Mouse (Mus musculus) ovary, adult 2 months (tissue): ENCODE data around the gene Pla2g4d. TPM values are rescaled to one million over a fixed set of nuclear protein-coding genes. Genes with fewer than 3 reads are reported as not detected.

Experiments
- polyA plus RNA-seq: library from polyadenylated mRNA; depleted of rRNA; stranded (reverse); fragments of >200 nt; gene quantifications from 2 replicates; pipeline ENCODE4 v1.2.3, GENCODE M21; 2012; rRNA removed

Gene Pla2g4d
- 0.11 and 0.12 TPM in 2 replicates for polyA plus RNA-seq

DNA sequence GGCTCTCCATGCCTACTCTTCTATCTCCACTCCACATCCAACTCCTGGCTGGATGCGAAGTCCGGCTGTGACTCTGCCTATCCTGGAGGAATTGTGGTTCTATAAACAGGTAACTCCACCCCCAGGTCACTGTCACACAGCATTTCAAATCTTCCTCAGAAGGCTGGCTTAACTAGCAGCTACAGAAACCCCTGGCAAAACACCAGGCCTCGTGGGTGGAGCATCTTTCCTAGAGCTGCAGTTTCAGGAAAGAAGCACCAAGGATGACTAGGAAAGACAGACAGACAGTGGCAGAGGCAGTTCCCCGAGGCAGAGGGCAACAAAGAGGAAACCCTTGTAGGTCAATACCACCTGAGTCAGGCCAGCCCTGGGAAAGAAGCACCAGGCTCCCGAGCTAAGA lies at the start of gene Pla2g4d:
Gene Pla2g4d (minus strand): TSS at position 203 of the 400 bp plus-strand sequence.

DNA sequence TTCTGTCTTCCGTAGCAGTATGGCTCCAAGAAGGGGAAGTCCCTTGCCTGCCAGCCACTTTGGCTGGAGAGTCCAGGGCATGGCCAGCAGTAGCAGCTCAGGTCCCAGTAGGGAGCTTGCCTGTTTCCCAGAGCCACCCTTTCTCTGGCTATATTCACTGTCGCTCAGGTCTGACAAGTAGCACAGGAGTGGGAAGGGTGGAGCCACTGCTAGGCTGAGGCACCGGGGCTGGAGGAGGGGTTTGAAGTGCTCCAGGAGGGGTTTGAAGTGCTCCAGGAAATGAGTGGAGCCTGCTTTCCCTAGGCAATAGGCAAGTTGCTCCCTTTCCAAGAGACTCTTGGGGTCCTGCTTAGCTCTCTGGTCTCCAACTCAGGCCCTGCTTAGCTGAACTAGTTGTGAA lies 25.0 kb upstream of the Pla2g4d start, which contains the start of gene Pla2g4f:
Gene Pla2g4f (minus strand): TSS at position 190 of the 400 bp plus-strand sequence.

DNA sequence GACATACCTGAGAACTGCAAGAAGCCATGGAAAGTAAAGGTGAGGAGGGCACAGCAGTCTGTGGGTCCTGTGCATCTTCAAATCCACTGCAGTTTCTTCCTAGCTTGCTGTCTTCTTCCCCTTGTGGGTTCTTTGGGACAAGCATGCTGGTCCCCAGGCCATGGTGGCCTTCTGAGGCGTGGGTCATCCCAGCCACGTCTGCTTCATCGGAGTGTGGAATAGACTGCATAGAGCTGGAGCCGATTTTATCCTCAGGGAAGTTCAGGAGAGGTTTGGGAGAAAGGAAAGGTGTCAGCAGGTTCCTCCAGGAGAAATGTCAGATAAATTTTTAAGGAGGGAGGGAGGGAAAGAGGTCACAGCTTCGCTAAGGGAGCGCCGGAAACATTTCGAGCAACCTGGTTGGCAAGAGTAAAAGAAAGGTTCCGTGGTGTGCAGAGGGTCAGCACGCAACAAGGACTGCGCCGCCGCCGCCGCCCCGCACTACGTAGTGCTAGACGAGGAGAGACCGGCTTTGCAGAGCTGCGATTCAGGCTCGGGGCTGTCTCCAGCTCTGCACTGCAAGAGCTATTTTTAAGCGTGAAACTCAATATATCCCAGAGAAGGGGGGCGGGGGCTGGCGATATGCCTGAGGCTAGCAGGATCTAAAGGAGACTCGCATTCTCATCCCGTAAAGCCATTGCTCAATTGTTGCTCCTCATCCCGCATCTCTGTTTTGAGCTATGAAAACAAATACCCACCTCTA lies 44.1 kb downstream of the Pla2g4d start, which contains the start of gene Pla2g4e:
Gene Pla2g4e (minus strand): TSS at position 657 of the 742 bp plus-strand sequence.

Other genes with a start within 250 kb of the Pla2g4d start
- gene Ehd4, start 134.6 kb downstream of the Pla2g4d start, polyA plus RNA-seq, result 47.5 and 51.9 TPM in 2 replicates
- gene Pla2g4e, start 43.9 kb downstream of the Pla2g4d start, polyA plus RNA-seq, result 0.36 and 0.40 TPM in 2 replicates
- gene Pla2g4f, start 25.0 kb upstream of the Pla2g4d start, polyA plus RNA-seq, result 0.79 TPM in 2 replicates
- 24.3 and 34.8 TPM in 2 replicates for gene Vps39, start 63.9 kb upstream of the Pla2g4d start, polyA plus RNA-seq
- 13.1 and 21.0 TPM in 2 replicates for gene Ganc, start 114.7 kb upstream of the Pla2g4d start, polyA plus RNA-seq
- gene Tmem87a, start 114.9 kb upstream of the Pla2g4d start, polyA plus RNA-seq, result 6.2 and 6.8 TPM in 2 replicates
- gene Capn3, start 166.8 kb upstream of the Pla2g4d start, polyA plus RNA-seq, result 0.54 and 1.1 TPM in 2 replicates